Mouse (Mus musculus): Measurements from ENCODE around the gene Ufc1. TPM values are rescaled to one million over a fixed set of nuclear protein-coding genes. Genes with fewer than 3 reads are reported as not detected.

The Ufc1 gene
- polyA plus RNA-seq, 1 experiment from 2014 or later, result 55.9 TPM

- ATAC-seq, result no peak
- no peaks in the 10 kb centered on the region for H3K9me3 ChIP-seq (replicated peaks)
- no peak overlapping the region for H3K4me2 ChIP-seq
- peak overlapping the region; percentile 22; the same call in 1 of the 2 replicates for H3K27ac ChIP-seq
- H3K36me3 ChIP-seq, result no peaks in the 10 kb centered on the region
- peaks cover 46% of the 10 kb centered on the region for H3K4me1 ChIP-seq
- H3K4me3 ChIP-seq, result no peak overlapping the region
- peaks cover 47% of the 10 kb centered on the region for H3K27me3 ChIP-seq (replicated peaks)
- WGBS (ENCODE audit: insufficient replicate concordance), result 61% methylated on average over 3 of the region's 3 CpGs
- H3K9ac ChIP-seq, result no peak overlapping the region
These were observed 31.0 kb downstream of the Ufc1 start for GRCm38 (mm10) chr1:171263666-171264461.

- H3K27ac ChIP-seq, result 0 out of 2 replicates have a peak overlapping the region, but pooled peaks have one; percentile 22
- H3K9ac ChIP-seq, result no peak overlapping the region
- H3K27me3 ChIP-seq (replicated peaks), result peaks cover 51% of the 10 kb centered on the region
- ATAC-seq, result no peak
- H3K36me3 ChIP-seq, result no peaks in the 10 kb centered on the region
- no peak overlapping the region for H3K4me3 ChIP-seq
- H3K9me3 ChIP-seq (replicated peaks), result no peaks in the 10 kb centered on the region
- peaks cover 47% of the 10 kb centered on the region for H3K4me1 ChIP-seq
- WGBS (ENCODE audit: insufficient replicate concordance), result 5% methylated on average over 2 of the region's 2 CpGs
- H3K4me2 ChIP-seq, result peak overlapping the region; percentile 15; the same call in 1 of the 2 replicates
These were observed 31.6 kb downstream of the Ufc1 start for GRCm38 (mm10) chr1:171263185-171263611.

- no peak overlapping the region for H3K9ac ChIP-seq
- H3K27ac ChIP-seq, result peak overlapping the region; percentile 6; the same call in 1 of the 2 replicates
- no peak overlapping the region for H3K4me3 ChIP-seq
- ATAC-seq, result no peak
- H3K9me3 ChIP-seq (replicated peaks), result no peaks in the 10 kb centered on the region
- H3K4me1 ChIP-seq, result peaks cover 47% of the 10 kb centered on the region
- 2% methylated on average over 8 of the region's 8 CpGs for WGBS (ENCODE audit: insufficient replicate concordance)
- peak overlapping the region; percentile 15 for H3K4me2 ChIP-seq
- H3K36me3 ChIP-seq, result no peaks in the 10 kb centered on the region
- H3K27me3 ChIP-seq (replicated peaks), result peaks cover 55% of the 10 kb centered on the region
These were observed 32.2 kb downstream of the Ufc1 start for GRCm38 (mm10) chr1:171262594-171263130.

GRCm38 (mm10) chr1:171260316-171260715, 34.5 kb downstream of the Ufc1 start:
- Histone ChIP-seq H3K4me2 (no peak overlapping the region), H3K27ac (no peak overlapping the region), H3K9ac (no peak overlapping the region), H3K4me3 (no peak overlapping the region), H3K4me1 (peaks cover 34% of the 10 kb centered on the region), H3K27me3 (replicated peaks) (peaks cover 63% of the 10 kb centered on the region), H3K36me3 (no peaks in the 10 kb centered on the region), H3K9me3 (replicated peaks) (no peaks in the 10 kb centered on the region)
- WGBS (ENCODE audit: insufficient replicate concordance), result 29% methylated on average over 3 of the region's 3 CpGs
- no peak for ATAC-seq

- 51% methylated on average over 17 of the region's 17 CpGs for WGBS (ENCODE audit: insufficient replicate concordance)
- peaks cover 34% of the 10 kb centered on the region for H3K4me1 ChIP-seq
- H3K27ac ChIP-seq, result no peak overlapping the region
- peak overlapping the region; percentile 50 for H3K4me2 ChIP-seq
- H3K4me3 ChIP-seq, result 0 out of 2 replicates have a peak overlapping the region, but pooled peaks have one; percentile 8
- no peaks in the 10 kb centered on the region for H3K9me3 ChIP-seq (replicated peaks)
- H3K36me3 ChIP-seq, result no peaks in the 10 kb centered on the region
- ATAC-seq, result no peak
- peaks cover 66% of the 10 kb centered on the region for H3K27me3 ChIP-seq (replicated peaks)
- 0 out of 2 replicates have a peak overlapping the region, but pooled peaks have one; percentile 18 for H3K9ac ChIP-seq
These were observed 35.9 kb downstream of the Ufc1 start for GRCm38 (mm10) chr1:171258921-171259320.

GRCm38 (mm10) chr1:171257781-171258180, 37.0 kb downstream of the Ufc1 start:
- no peak for ATAC-seq
- Histone ChIP-seq H3K9ac (no peak overlapping the region), H3K4me3 (no peak overlapping the region), H3K27me3 (replicated peaks) (peaks cover 65% of the 10 kb centered on the region), H3K4me2 (no peak overlapping the region), H3K36me3 (no peaks in the 10 kb centered on the region), H3K9me3 (replicated peaks) (no peaks in the 10 kb centered on the region), H3K27ac (no peak overlapping the region), H3K4me1 (peaks cover 33% of the 10 kb centered on the region)
- WGBS (ENCODE audit: insufficient replicate concordance), result 62% methylated on average over 9 of the region's 9 CpGs

GRCm38 (mm10) chr1:171256937-171257548, 37.8 kb downstream of the Ufc1 start:
- no peak for ATAC-seq
- WGBS (ENCODE audit: insufficient replicate concordance), result 48% methylated on average over 15 of the region's 15 CpGs
- peak overlapping the region; percentile 18; the same call in 1 of the 2 replicates for H3K4me2 ChIP-seq
- H3K27ac ChIP-seq, result no peak overlapping the region
- no peak overlapping the region for H3K9ac ChIP-seq
- H3K4me1 ChIP-seq, result peaks cover 33% of the 10 kb centered on the region
- no peak overlapping the region for H3K4me3 ChIP-seq
- H3K9me3 ChIP-seq (replicated peaks), result no peaks in the 10 kb centered on the region
- no peaks in the 10 kb centered on the region for H3K36me3 ChIP-seq
- H3K27me3 ChIP-seq (replicated peaks), result peaks cover 65% of the 10 kb centered on the region

GRCm38 (mm10) chr1:171256095-171256818, 38.6 kb downstream of the Ufc1 start:
- Histone ChIP-seq H3K4me1 (peaks cover 38% of the 10 kb centered on the region), H3K4me3 (no peak overlapping the region), H3K36me3 (no peaks in the 10 kb centered on the region), H3K9me3 (replicated peaks) (no peaks in the 10 kb centered on the region), H3K9ac (no peak overlapping the region), H3K27me3 (replicated peaks) (peaks cover 66% of the 10 kb centered on the region), H3K27ac (no peak overlapping the region), H3K4me2 (no peak overlapping the region)
- WGBS (ENCODE audit: insufficient replicate concordance), result 75% methylated on average over 24 of the region's 24 CpGs
- no peak for ATAC-seq

- 62% methylated on average over 17 of the region's 17 CpGs for WGBS (ENCODE audit: insufficient replicate concordance)
- Histone ChIP-seq H3K9ac (no peak overlapping the region; the same call in 1 of the 2 replicates), H3K27me3 (replicated peaks) (peaks cover 61% of the 10 kb centered on the region)
These were observed 42.4 kb downstream of the Ufc1 start for GRCm38 (mm10) chr1:171252415-171252814.

GRCm38 (mm10) chr1:171251594-171252324, 43.1 kb downstream of the Ufc1 start:
- no peaks in the 10 kb centered on the region for H3K36me3 ChIP-seq
- ATAC-seq, result no peak
- peaks cover 61% of the 10 kb centered on the region for H3K27me3 ChIP-seq (replicated peaks)
- H3K27ac ChIP-seq, result no peak overlapping the region
- H3K9me3 ChIP-seq (replicated peaks), result no peaks in the 10 kb centered on the region
- no peak overlapping the region; the same call in 1 of the 2 replicates for H3K9ac ChIP-seq
- H3K4me1 ChIP-seq, result peaks cover 39% of the 10 kb centered on the region
- H3K4me3 ChIP-seq, result no peak overlapping the region
- H3K4me2 ChIP-seq, result peak overlapping the region; percentile 37
- WGBS (ENCODE audit: insufficient replicate concordance), result 16% methylated on average over 13 of the region's 13 CpGs

More at GRCm38 (mm10) chr1:171252415-171252814, 42.4 kb downstream of the Ufc1 start:
- H3K36me3 ChIP-seq, result no peaks in the 10 kb centered on the region
- ATAC-seq, result no peak
- H3K4me2 ChIP-seq, result no peak overlapping the region
- H3K9me3 ChIP-seq (replicated peaks), result no peaks in the 10 kb centered on the region
- peaks cover 39% of the 10 kb centered on the region for H3K4me1 ChIP-seq
- H3K27ac ChIP-seq, result no peak overlapping the region
- no peak overlapping the region for H3K4me3 ChIP-seq
